Mouse (Mus musculus) liver, embryonic 12.5 days (tissue): Measurements from ENCODE around the gene Atp6v1fnb. TPM values are rescaled to one million over a fixed set of nuclear protein-coding genes. Genes with fewer than 3 reads are reported as not detected.

Experiments
- ATAC-seq: fragments of 200-750 bp; cut with Nextera tagmentation; 2 replicates; pipeline ENCODE4 v1.8.0; 2017; ENCODE audit warnings: moderate number of reproducible peaks, mild to moderate bottlenecking, moderate library complexity
- H3K27ac ChIP-seq: fragments of 300-500 bp; sonication (generic); 2 replicates; pipeline ENCODE4 v1.5.1; 2016; ENCODE audit warnings: mild to moderate bottlenecking
- H3K27me3 ChIP-seq: fragments of 300-500 bp; sonication (generic); replicated peaks from 2 replicates; pipeline ENCODE4 v1.6.1; 2016; ENCODE audit warnings: mild to moderate bottlenecking, moderate library complexity
- H3K36me3 ChIP-seq: fragments of 300-500 bp; sonication (generic); 2 replicates; pipeline ENCODE4 v1.6.1; 2016; ENCODE audit warnings: mild to moderate bottlenecking, moderate library complexity
- H3K4me1 ChIP-seq: fragments of 300-500 bp; sonication (generic); 2 replicates; pipeline ENCODE4 v1.6.1; 2016
- H3K4me2 ChIP-seq: fragments of 300-500 bp; sonication (generic); 2 replicates; pipeline ENCODE4 v1.6.1; 2016; ENCODE audit warnings: mild to moderate bottlenecking, moderate library complexity
- H3K4me3 ChIP-seq: fragments of 300-500 bp; sonication (generic); 2 replicates; pipeline ENCODE4 v1.5.1; 2016; ENCODE audit warnings: mild to moderate bottlenecking, moderate library complexity
- H3K9ac ChIP-seq: fragments of 300-500 bp; sonication (generic); 2 replicates; pipeline ENCODE4 v1.6.1; 2016; ENCODE audit warnings: mild to moderate bottlenecking, moderate library complexity
- H3K9me3 ChIP-seq: fragments of 300-500 bp; sonication (generic); replicated peaks from 2 replicates; pipeline ENCODE4 v1.6.1; 2016; ENCODE audit warnings: mild to moderate bottlenecking, moderate library complexity
- WGBS: fragments of 180-500 bp; shearing (Covaris S2); methylation state at CpG from one replicate; pipeline ENCODE4 v1.1.7; 2016; ENCODE audit not compliant: insufficient replicate concordance; 5-methylcytosine and 5-hydroxymethylcytosine counted together
- polyA plus RNA-seq: library from polyadenylated mRNA; unstranded; fragments of >200 nt; fragmentation: Nextera tagmentation; extraction: Ambion mirVana; gene quantifications from 2 replicates; pipeline ENCODE4 v1.2.1, GENCODE M21; 2016

Atp6v1fnb gene
- polyA plus RNA-seq, 1 experiment from 2014 or later = not detected

GRCm38 (mm10) chr6:29435940-29436451 is 35.2 kb upstream of the Atp6v1fnb start:
- 28% methylated on average over 6 of the region's 6 CpGs for WGBS
- H3K4me2 ChIP-seq = peak overlapping the region; percentile 64
- H3K9ac ChIP-seq = no peak overlapping the region
- peak overlapping the region; percentile 36; the same call in 1 of the 2 replicates for H3K27ac ChIP-seq
- peak overlapping the region; percentile 42; the same call in 1 of the 2 replicates for H3K4me3 ChIP-seq
- ATAC-seq = no peak
- no peaks in the 10 kb centered on the region for H3K9me3 ChIP-seq
- H3K27me3 ChIP-seq = peaks cover 88% of the 10 kb centered on the region
- peaks cover 21% of the 10 kb centered on the region for H3K4me1 ChIP-seq
- no peaks in the 10 kb centered on the region for H3K36me3 ChIP-seq

GRCm38 (mm10) chr6:29436461-29436934 is 34.7 kb upstream of the Atp6v1fnb start:
- H3K9me3 ChIP-seq = no peaks in the 10 kb centered on the region
- H3K27me3 ChIP-seq = peaks cover 83% of the 10 kb centered on the region
- H3K4me3 ChIP-seq = 0 out of 2 replicates have a peak overlapping the region, but pooled peaks have one; percentile 42
- no peak for ATAC-seq
- no peak overlapping the region for H3K9ac ChIP-seq
- peak overlapping the region; percentile 25; the same call in 1 of the 2 replicates for H3K27ac ChIP-seq
- 10% methylated on average over 11 of the region's 11 CpGs for WGBS
- H3K36me3 ChIP-seq = no peaks in the 10 kb centered on the region
- H3K4me1 ChIP-seq = peaks cover 21% of the 10 kb centered on the region
- peak overlapping the region; percentile 64 for H3K4me2 ChIP-seq

GRCm38 (mm10) chr6:29439251-29439650 is 32.0 kb upstream of the Atp6v1fnb start:
- Histone ChIP-seq H3K4me2 (no peak overlapping the region), H3K27me3 (peaks cover 56% of the 10 kb centered on the region), H3K4me1 (peaks cover 17% of the 10 kb centered on the region), H3K4me3 (no peak overlapping the region), H3K27ac (no peak overlapping the region), H3K36me3 (0 out of 2 replicates have a peak, but pooled peaks cover 2% of the 10 kb centered on the region), H3K9ac (no peak overlapping the region), H3K9me3 (no peaks in the 10 kb centered on the region)
- 76% methylated on average over 4 of the region's 4 CpGs for WGBS
- no peak for ATAC-seq

- H3K27me3 ChIP-seq = peaks cover 50% of the 10 kb centered on the region
- ATAC-seq = no peak
- H3K4me1 ChIP-seq = peaks cover 13% of the 10 kb centered on the region
- H3K9me3 ChIP-seq = no peaks in the 10 kb centered on the region
- H3K9ac ChIP-seq = no peak overlapping the region
- H3K4me2 ChIP-seq = no peak overlapping the region
- 0 out of 2 replicates have a peak, but pooled peaks cover 2% of the 10 kb centered on the region for H3K36me3 ChIP-seq
- 74% methylated on average over 6 of the region's 6 CpGs for WGBS
- H3K4me3 ChIP-seq = no peak overlapping the region
- H3K27ac ChIP-seq = no peak overlapping the region
Measured at GRCm38 (mm10) chr6:29439789-29440188, 31.4 kb upstream of the Atp6v1fnb start.

- 0 out of 2 replicates have a peak, but pooled peaks cover 2% of the 10 kb centered on the region for H3K36me3 ChIP-seq
- peaks cover 7% of the 10 kb centered on the region for H3K27me3 ChIP-seq
- no peak for ATAC-seq
Measured at GRCm38 (mm10) chr6:29444773-29445172, 26.5 kb upstream of the Atp6v1fnb start.

GRCm38 (mm10) chr6:29445354-29445753 is 25.9 kb upstream of the Atp6v1fnb start:
- H3K4me1 ChIP-seq = no peaks in the 10 kb centered on the region
- H3K27ac ChIP-seq = no peak overlapping the region
- 0 out of 2 replicates have a peak, but pooled peaks cover 2% of the 10 kb centered on the region for H3K36me3 ChIP-seq
- ATAC-seq = no peak
- no peak overlapping the region for H3K9ac ChIP-seq
- peaks cover 2% of the 10 kb centered on the region for H3K27me3 ChIP-seq
- H3K9me3 ChIP-seq = no peaks in the 10 kb centered on the region
- WGBS = 79% methylated on average over 7 of the region's 7 CpGs
- H3K4me2 ChIP-seq = no peak overlapping the region
- H3K4me3 ChIP-seq = no peak overlapping the region

More at GRCm38 (mm10) chr6:29444773-29445172, 26.5 kb upstream of the Atp6v1fnb start:
- H3K4me3 ChIP-seq = no peak overlapping the region
- no peaks in the 10 kb centered on the region for H3K4me1 ChIP-seq
- no peak overlapping the region for H3K4me2 ChIP-seq
- H3K9ac ChIP-seq = no peak overlapping the region
- WGBS = 52% methylated on average over 11 of the region's 11 CpGs
- no peaks in the 10 kb centered on the region for H3K9me3 ChIP-seq
- H3K27ac ChIP-seq = no peak overlapping the region

GRCm38 (mm10) chr6:29449858-29450257 is 21.4 kb upstream of the Atp6v1fnb start:
- H3K9me3 ChIP-seq = no peaks in the 10 kb centered on the region
- 18% methylated on average over 4 of the region's 4 CpGs for WGBS
- no peaks in the 10 kb centered on the region; the same call in 1 of the 2 replicates for H3K27me3 ChIP-seq
- H3K27ac ChIP-seq = no peak overlapping the region
- H3K9ac ChIP-seq = no peak overlapping the region
- no peak overlapping the region for H3K4me2 ChIP-seq
- H3K4me1 ChIP-seq = no peaks in the 10 kb centered on the region
- no peak overlapping the region for H3K4me3 ChIP-seq
- H3K36me3 ChIP-seq = no peaks in the 10 kb centered on the region
- no peak for ATAC-seq

- ATAC-seq = no peak
- Histone ChIP-seq H3K9me3 (no peaks in the 10 kb centered on the region), H3K36me3 (no peaks in the 10 kb centered on the region), H3K27me3 (no peaks in the 10 kb centered on the region; the same call in 1 of the 2 replicates), H3K9ac (no peak overlapping the region), H3K4me3 (no peak overlapping the region), H3K4me2 (no peak overlapping the region), H3K27ac (no peak overlapping the region), H3K4me1 (no peaks in the 10 kb centered on the region)
- 85% methylated on average over 6 of the region's 6 CpGs for WGBS
Measured at GRCm38 (mm10) chr6:29450667-29451066, 20.6 kb upstream of the Atp6v1fnb start.

- Histone ChIP-seq H3K27me3 (peaks cover 10% of the 10 kb centered on the region; the same call in 1 of the 2 replicates), H3K9me3 (no peaks in the 10 kb centered on the region), H3K36me3 (no peaks in the 10 kb centered on the region), H3K4me1 (no peaks in the 10 kb centered on the region), H3K4me3 (no peak overlapping the region), H3K27ac (no peak overlapping the region), H3K4me2 (no peak overlapping the region), H3K9ac (no peak overlapping the region)
- no peak for ATAC-seq
- WGBS = 52% methylated on average over 7 of the region's 7 CpGs
Measured at GRCm38 (mm10) chr6:29461502-29461901, 9.7 kb upstream of the Atp6v1fnb start.

GRCm38 (mm10) chr6:29463388-29463787 is 7.8 kb upstream of the Atp6v1fnb start:
- Histone ChIP-seq H3K36me3 (no peaks in the 10 kb centered on the region), H3K9me3 (no peaks in the 10 kb centered on the region), H3K4me2 (no peak overlapping the region), H3K4me1 (peaks cover 3% of the 10 kb centered on the region), H3K27me3 (0 out of 2 replicates have a peak, but pooled peaks cover 10% of the 10 kb centered on the region), H3K9ac (no peak overlapping the region), H3K4me3 (no peak overlapping the region), H3K27ac (no peak overlapping the region)
- ATAC-seq = no peak
- 68% methylated on average over 3 of the region's 3 CpGs for WGBS

GRCm38 (mm10) chr6:29467583-29468354 is 3.5 kb upstream of the Atp6v1fnb start, which contains the start of gene Atp6v1f:
TSS of gene Atp6v1f (plus strand) at chr6:29467718.
- ATAC-seq = peak; percentile 91
- WGBS = under 1% methylated on average over 39 of the region's 39 CpGs
- Histone ChIP-seq H3K4me1 (peaks cover 11% of the 10 kb centered on the region), H3K27me3 (0 out of 2 replicates have a peak, but pooled peaks cover under 1% of the 10 kb centered on the region), H3K9me3 (no peaks in the 10 kb centered on the region), H3K4me2 (peak within 1 kb of the TSS; percentile 78), H3K4me3 (peak within 1 kb of the TSS; percentile 67), H3K27ac (peak within 1 kb of the TSS; percentile 65), H3K9ac (peak within 1 kb of the TSS; percentile 77), H3K36me3 (peaks cover 25% of the 10 kb centered on the region)

- no peaks in the 10 kb centered on the region for H3K27me3 ChIP-seq
- 68% methylated on average over 3 of the region's 3 CpGs for WGBS
- no peaks in the 10 kb centered on the region for H3K9me3 ChIP-seq
- peak overlapping the region; percentile 67 for H3K4me3 ChIP-seq
- no peak for ATAC-seq
- H3K4me1 ChIP-seq = peaks cover 18% of the 10 kb centered on the region
- H3K36me3 ChIP-seq = peaks cover 25% of the 10 kb centered on the region
- H3K27ac ChIP-seq = 0 out of 2 replicates have a peak overlapping the region, but pooled peaks have one; percentile 65
- H3K4me2 ChIP-seq = peak overlapping the region; percentile 78
- peak overlapping the region; percentile 77 for H3K9ac ChIP-seq
Measured at GRCm38 (mm10) chr6:29468851-29469250, 2.4 kb upstream of the Atp6v1fnb start.
